Mouse (Mus musculus) kidney, adult 8-10 months (tissue): ENCODE results near the gene Ube4b.
"Not testable (repeated sequence)": the region's sequence is repeated elsewhere in the genome, so short reads cannot be mapped to it uniquely, and the experiment has no call there.

Experiments
- DNase-seq, 2 experiments: peaks; one replicate each; pipeline ENCODE4 v3.0.0; 2022

Ube4b gene

GRCm38 (mm10) chr4:149426325-149427199, at the start of gene Ube4b:
TSS of gene Ube4b (minus strand) at chr4:149426749.
- DNase-seq = peak; percentile 95 to 97

DNA sequence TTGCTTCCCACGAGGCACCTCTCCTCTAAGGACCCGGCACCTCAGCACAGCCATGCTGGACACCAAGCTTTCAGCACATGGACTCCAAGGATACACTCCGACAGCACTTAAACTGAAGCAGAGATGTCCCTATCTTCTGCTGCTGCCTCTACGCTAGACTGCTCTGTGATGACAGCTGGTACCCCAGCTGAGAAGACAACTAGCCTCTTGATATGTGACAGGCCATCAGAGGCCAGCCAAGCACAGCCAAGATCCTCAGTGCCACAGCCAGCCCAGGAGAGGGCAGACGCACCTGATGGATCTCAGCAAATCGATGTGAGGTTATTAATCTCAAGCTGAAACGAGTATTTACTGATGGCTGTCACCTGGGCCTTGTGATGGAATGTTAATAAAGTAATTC, 48.5 kb upstream of the Ube4b start:
- no peak for DNase-seq

DNA sequence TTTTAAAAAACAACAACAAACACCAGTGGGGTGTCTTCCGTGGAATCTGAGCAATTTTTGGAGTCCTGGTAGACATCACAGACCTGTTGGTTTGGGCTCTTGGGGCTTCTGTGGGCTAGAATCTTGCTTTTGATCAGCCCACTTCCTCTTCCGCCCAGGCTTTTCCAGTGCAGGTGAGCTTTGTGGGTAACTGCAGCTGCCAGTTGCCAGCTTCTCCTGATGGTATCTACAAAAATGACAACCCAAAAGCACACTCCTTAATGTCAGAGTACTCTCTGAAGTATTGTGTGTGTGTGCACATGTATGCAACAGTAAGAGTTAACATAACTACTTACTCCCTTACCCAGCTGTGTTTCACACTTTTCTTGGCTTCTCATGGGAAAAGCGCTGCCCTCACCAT, 43.0 kb upstream of the Ube4b start:
- no peak for DNase-seq

DNA sequence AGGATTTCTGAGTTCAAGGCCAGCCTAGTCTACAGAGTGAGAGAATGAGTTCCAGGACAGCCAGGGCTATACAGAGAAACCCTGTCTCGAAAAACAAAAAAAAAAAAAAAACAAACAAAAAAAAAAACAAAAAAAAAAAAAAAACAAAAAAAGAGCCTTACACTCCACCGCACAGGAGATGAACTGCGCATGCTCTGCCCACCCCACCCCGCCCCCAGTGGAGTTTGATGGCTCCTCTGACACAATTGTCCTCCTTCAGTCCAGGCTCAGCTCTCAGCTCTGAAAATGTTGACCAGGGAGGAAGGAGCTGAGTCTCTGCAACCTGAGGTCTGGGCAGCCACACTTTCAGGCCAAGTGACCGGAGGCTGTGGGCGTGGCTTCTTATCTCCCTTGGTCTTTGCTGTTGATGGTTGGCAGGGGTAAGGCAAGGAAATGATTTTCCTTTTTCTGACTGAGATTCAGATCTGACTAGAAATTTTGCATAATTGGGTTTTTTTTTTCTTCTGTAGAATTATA, 36.9 kb upstream of the Ube4b start:
- no peak for DNase-seq

DNA sequence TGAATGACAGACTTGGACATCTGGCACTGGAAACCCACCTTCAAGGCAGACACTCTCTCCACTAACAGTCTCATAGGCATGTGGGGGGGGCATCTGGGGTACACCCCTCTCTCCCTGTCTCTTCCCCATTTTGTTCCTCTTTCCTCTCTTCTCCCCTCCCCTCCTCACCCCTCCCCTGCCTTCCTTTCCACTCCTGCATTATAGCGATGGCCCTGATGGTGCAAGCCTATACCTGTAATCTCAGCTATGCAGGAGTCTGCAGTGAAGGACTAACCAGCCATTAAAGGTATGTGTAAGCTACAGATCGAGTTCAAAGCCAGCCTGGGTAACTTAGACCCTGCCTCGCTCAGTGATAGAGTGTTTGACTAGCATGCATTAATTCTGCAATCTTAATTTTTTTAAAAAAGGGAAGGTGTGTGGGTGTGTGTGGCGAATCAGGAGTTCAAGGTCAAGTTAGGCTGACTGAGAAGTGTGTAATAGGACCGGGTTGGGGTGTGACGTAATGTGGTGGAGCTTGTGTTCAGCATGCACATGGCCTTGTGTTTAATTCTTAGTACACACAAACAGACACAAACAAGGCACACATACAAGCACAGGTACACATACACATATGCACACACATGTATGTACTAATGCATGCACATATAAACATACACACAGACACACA, 35.9 kb upstream of the Ube4b start:
- DNase-seq = no peak

- no peak for DNase-seq
Measured at GRCm38 (mm10) chr4:149461579-149462304, 35.2 kb upstream of the Ube4b start.

- DNase-seq = not testable (repeated sequence)
Measured at GRCm38 (mm10) chr4:149460475-149460874, 33.9 kb upstream of the Ube4b start.

DNA sequence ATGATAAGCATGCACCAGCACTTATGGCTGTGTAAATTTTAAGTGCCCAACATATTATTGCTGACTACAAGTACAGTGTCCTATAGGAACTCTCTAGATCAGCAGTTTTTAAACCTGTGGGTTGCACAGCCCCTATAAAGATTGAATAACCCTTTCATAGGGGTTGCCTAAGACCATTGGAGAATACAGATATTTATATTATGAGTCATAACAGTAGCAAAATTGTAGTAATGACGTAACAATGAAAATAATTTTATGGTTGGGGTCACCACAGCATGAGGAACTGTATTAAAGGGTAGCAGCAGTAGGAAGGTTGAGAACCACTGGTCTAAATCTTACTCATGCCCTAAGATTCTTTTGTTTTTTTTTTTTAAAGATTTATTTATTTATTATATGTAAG, 32.9 kb upstream of the Ube4b start:
- no peak for DNase-seq

DNA sequence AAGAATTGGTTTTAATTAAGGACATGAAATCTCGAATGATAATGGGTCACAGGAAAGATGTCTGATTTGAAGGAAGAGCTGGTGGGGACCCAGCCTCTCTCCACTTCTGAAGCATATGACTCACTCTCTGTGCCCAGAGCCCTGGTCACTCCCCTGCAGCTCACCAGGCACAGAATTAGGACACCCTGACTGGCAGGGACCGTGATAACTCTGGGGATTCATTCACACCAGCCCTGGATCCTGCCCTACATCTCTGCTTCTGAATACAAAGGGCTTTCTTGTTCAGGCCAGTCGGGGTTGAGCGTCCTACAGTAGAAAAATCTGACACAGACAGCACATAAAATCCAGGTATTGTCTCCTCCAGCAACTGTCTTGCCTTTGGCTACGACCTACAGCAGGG, 32.0 kb upstream of the Ube4b start:
- DNase-seq = no peak

DNA sequence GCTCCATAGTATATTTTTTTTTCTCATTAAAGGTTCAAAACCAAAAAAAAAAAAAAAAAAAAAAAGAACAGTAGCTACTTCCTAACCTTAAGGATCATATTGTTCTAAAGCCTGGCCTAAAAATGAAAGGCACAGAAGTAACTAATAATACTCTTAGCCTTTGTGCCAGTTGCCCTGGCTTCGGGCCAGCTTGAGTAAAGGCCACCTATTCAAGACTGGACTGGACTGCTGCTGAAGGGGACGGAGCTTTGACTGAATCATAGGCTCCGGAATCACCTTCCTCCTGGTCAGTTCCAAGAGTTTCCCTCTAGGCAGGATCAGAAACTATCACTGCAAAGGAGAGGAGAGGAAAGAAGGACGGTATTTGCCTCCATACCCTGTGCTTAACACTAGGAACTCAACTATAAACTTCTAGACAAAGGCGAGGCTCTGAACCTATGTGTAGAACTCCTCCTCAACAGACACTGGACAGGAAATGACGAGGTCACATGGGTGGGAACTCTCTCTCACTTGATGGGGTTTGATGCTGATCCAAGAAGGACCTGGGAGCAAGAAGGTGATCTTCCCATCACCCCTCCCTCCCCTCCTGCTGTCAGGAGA, 31.4 kb upstream of the Ube4b start:
- DNase-seq = peak; percentile 50 to 72

DNA sequence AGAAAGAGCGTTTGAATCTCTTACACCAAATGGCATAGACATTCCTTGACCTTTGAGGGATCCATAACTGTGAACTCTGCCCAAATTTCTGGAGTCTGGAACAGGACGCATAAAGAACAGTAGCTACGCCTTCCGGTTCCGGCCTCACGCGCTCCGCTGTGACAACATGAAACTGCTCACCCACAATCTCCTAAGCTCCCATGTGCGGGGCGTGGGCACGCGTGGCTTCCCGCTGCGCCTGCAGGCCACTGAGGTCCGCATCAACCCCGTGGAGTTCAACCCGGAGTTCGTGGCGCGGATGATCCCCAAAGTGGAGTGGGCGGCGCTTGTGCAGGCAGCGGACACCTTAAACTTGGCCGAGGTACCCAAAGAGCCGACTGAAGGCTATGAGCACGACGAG, 30.6 kb upstream of the Ube4b start:
- DNase-seq = not testable (repeated sequence)

GRCm38 (mm10) chr4:149454879-149455278, 28.3 kb upstream of the Ube4b start, which contains the start of gene Rbp7:
TSS of gene Rbp7 (minus strand) at chr4:149454978.
- no peak for DNase-seq

DNA sequence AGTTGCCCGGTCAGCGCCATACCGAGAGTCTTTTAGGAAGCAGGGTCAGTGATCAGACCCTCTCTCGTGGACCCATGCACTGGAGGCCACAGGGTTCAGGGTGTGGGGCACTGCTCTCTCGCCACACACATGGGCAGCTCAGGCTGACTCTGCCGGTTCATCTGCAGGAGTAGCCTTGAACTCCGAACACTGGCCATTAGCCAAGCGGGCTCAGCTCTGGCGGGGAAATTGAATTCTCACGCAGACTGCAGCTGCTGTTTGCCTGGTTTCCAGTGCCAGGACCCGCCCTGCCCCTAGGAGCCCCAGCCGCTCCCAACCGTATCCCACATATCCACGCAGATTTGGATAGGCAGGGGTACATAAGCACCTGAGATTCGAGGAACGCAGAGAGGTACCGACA, 27.7 kb upstream of the Ube4b start:
- peak in 1 of 2 experiments; percentile 28 for DNase-seq

DNA sequence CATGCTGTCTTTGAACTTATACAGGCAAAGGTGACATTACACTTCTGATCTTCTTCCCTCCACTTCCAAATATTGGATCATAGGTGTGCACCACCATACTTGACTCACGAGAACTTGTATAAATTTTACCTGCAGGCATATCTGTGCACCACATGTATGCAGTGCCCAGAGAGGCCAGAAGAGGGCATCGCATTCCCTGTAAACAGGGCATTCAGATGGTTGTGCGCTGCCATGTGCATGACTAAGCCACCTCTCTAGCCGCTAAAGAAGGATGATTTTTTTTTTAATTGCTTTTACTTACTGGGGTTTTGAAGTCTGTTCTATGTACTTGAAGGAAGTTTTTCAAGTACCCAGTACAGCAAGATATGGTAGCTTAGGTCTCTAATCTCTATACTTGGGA, 27.1 kb upstream of the Ube4b start:
- DNase-seq = peak in 1 of 2 experiments; percentile 64

- DNase-seq = no peak
Measured at GRCm38 (mm10) chr4:149450636-149451035, 24.1 kb upstream of the Ube4b start.

DNA sequence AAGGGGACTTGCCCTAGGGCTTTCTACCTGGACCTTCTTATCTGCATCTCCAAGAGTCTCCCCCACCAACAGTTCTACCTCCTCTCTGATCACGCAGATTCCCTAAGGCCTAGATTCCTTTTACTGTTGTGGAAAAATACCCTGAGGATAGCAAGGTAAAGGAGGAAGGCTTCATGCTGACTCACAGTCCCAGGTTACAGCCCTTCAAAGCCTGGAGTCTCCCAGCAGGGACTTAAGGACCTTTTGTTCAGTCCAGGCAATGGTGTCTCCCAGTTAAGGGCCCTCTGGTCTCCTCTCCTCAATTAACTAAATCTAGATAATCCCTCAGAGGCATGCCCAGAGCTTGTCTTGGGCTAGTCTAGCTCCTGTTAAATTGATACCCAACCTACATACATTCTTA, 19.8 kb upstream of the Ube4b start:
- no peak for DNase-seq

DNA sequence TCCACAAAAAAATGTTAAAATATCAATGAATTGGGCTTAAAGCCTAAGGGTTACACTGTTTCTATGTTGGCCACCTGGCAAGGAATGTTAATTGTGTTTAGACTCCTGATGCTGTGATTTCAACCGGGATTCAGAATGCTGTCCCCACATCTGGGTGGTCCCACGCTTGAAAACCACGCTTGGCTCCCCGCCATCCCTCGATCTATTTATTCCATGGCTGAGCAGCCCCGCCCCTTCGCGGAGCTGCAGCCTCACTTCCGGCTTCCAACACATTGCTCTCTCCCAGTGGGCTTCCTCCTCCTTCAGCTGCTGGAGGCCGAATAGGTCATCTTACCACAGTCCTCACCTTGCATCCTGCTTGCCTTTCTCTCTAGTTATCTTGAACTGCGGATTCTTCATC, 19.3 kb upstream of the Ube4b start:
- peak in 1 of 2 experiments; percentile 28 for DNase-seq

DNA sequence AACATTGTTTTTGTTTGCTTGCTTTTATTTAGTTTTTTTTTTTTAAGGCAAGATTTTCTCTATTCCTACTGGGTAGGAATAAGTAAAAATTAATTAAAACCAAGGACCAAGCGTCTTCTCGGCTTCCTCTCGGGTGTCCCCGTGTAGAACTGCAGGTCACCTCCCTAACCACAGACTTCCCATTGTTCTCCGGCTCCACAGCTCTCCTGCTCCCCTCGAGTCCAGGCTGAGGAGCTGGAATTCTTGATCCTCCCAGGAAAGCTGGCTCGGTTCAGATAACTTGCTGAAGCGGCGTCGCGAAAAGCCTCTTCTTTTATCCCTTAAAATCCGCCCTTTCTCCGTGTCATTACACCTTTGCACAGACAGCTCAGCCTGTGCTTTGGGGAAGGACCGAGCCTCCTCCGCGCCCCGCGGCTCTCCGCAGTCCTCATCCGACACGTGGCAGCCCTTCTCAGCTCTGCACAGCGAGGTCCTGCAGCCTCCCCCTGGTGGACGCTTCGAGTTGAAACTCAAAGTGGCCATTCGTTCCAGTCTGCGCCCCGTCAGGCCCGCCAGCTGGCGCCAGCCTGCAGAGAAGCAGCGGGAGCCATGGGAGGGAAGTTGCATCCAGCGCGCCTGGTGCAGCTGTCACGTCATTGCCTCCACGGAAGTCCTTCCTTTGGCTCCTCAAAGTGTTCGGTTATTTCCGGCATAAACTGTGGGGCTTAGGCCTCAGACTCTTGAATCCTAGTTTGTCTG, 18.6 kb upstream of the Ube4b start:
- peak; percentile 88 to 91 for DNase-seq

DNA sequence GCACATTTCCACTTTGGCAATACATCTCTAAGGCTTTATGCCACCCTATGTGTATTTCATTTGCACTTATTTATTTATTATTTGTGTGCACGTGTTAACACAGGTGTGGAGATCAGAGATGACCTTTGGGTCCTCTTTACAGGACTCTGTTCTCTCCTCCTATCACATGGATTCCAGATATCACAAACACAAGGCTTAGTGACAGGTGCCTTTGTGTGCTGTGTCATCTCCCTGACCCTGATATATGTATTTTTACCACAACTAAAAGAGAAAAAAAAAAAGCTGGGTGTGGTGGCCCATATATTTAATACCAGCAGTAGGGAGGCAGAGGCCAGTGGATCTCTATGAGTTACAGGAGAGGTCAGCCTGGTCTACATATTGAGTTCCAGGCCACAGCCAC, 17.9 kb upstream of the Ube4b start:
- no peak for DNase-seq

GRCm38 (mm10) chr4:149442436-149442835, 15.9 kb upstream of the Ube4b start:
- no peak for DNase-seq

DNA sequence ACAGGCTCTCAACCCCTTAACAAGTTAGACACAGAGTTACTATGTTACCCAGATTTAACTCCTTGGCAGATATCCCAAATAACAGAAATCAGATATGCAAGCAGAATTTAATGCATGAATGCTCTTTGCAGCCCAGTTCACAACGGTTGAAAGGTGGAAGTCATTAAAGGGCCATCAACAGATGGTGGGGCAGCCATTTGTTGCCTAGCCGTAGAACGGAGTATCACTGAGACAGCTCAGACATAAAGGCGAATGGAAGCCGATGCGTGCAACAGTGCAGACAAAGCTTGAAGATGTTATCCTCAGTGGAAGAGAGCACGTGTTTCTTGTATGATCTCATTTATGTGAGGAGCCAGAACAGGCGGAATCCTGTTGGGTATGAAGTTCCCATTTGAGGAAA, 14.0 kb upstream of the Ube4b start:
- DNase-seq = no peak

DNA sequence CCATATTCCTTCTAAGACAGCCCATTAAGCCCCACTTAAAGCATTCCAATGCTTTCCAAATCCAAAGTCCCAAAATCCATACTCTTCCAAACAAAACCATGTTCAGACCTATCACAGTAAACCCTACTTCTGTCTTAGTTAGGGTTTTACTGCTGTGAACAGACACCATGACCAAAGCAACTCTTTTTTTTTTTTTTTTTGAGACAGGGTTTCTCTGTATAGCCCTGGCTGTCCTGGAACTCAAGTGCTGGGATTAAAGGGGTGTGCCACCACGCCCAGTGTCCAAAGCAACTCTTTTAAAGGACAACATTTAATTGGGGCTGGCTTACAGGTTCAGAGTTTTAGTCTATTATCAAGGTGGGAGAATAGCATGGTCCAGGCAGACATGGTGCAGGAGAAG, 5.3 kb upstream of the Ube4b start:
- not testable (repeated sequence) for DNase-seq
